Mouse (Mus musculus): ENCODE results near the gene Rpl19. TPM values are rescaled to one million over a fixed set of nuclear protein-coding genes. Genes with fewer than 3 reads are reported as not detected.
A peak's percentile ranks its signal among the peaks of the same experiment; 100 is the strongest.

Rpl19 gene
- polyA plus RNA-seq, 1 experiment from 2014 or later = 568 TPM

DNA sequence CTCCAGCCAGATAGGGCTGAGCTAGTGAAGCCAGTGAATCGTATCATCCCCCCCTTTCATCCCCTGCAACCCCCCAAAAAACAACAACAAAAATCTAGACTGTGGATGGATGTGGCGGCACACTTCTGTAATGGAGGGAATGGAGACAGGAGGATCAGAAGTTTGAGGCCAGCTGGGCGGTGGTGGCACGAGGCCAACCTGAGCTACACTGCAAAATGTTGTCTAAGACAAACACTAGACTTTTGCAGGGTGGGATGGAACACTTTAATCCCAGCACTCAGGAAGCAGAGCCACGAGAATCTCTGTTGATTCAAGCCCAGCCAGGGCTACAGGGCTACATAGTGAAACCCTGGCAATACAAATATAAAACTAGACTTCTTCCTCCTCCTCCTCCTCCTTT is 17.6 kb downstream of the Rpl19 start:
- ATAC-seq (no peak), DNase-seq (no peak)
- no peak overlapping the region for H3K4me3 ChIP-seq (ENCODE audit: low read depth, low read length)
- no peak overlapping the region for H3K4me2 ChIP-seq (ENCODE audit: low read depth, low read length)
- H3K27me3 ChIP-seq (ENCODE audit: insufficient read depth, low read length) = no peaks in the 10 kb centered on the region
- no peak for TF ChIP-seq EP300 (IDR thresholded peaks at IDR 0.05; ENCODE audit: low read depth)
- no peak for TF ChIP-seq CTCF (IDR thresholded peaks at IDR 0.05; ENCODE audit: low read depth)
- no peaks in the 10 kb centered on the region for H3K4me1 ChIP-seq (ENCODE audit: insufficient read depth)
- H3K9me3 ChIP-seq (ENCODE audit: low read length) = no peaks in the 10 kb centered on the region
- WGBS (ENCODE audit: insufficient replicate concordance) = 67% methylated on average over 5 of the region's 5 CpGs
- no peak overlapping the region for H3K9ac ChIP-seq (replicated peaks)
- no peaks in the 10 kb centered on the region for H3K36me3 ChIP-seq (replicated peaks; ENCODE audit: insufficient read depth, low read length)
- no peak overlapping the region for H3K27ac ChIP-seq (ENCODE audit: low read depth)

DNA sequence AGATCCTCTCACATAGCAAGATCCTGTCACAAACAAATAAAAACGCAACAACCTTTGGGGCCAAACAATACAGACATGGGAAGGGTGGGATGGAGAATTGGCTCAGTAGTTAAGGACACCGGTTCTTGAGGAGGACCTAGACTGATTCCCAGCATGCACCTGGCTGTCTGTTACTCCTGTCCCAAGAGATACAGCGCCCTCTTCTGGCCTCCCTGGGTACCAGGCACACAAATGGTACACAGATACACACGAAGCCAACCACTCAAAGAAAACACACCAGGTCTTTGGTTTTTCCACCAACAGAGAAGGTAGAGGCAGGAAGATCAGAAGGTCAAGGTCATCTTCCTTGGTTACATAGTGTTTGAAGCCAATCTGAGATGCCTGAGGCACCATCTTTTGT is 19.1 kb downstream of the Rpl19 start:
- WGBS (ENCODE audit: insufficient replicate concordance) = 66% methylated on average over 4 of the region's 4 CpGs
- Histone ChIP-seq H3K9me3 (ENCODE audit: low read length) (no peaks in the 10 kb centered on the region), H3K36me3 (replicated peaks; ENCODE audit: insufficient read depth, low read length) (no peaks in the 10 kb centered on the region), H3K4me2 (ENCODE audit: low read depth, low read length) (no peak overlapping the region), H3K4me3 (ENCODE audit: low read depth, low read length) (no peak overlapping the region), H3K27me3 (ENCODE audit: insufficient read depth, low read length) (peaks cover 7% of the 10 kb centered on the region), H3K4me1 (ENCODE audit: insufficient read depth) (no peaks in the 10 kb centered on the region), H3K27ac (ENCODE audit: low read depth) (no peak overlapping the region), H3K9ac (replicated peaks) (no peak overlapping the region)
- ATAC-seq = no peak
- TF ChIP-seq EP300 (IDR thresholded peaks at IDR 0.05; ENCODE audit: low read depth) = no peak
- TF ChIP-seq CTCF (IDR thresholded peaks at IDR 0.05; ENCODE audit: low read depth) = peak; percentile 48
- no peak for DNase-seq

DNA sequence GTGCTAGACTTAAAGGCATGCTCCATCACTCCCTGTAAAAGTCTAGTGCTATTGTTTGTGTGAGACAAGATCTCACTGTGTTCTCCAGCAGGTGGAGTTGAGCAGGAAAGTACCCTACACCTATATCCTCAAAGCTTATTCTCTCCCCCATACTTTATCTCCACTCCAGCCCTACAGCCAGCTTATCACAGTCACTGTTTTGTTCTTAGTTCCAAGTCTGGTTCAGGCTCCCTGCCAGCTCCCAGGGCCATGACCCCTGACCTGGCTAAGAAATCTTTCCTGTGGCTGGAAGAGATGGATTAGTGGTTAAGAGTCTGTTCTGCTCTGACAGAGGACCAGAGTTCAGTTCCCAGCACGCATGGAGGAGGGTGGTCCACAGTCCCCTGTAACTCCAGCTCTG is 20.0 kb downstream of the Rpl19 start:
- Histone ChIP-seq H3K27me3 (ENCODE audit: insufficient read depth, low read length) (peaks cover 16% of the 10 kb centered on the region), H3K27ac (ENCODE audit: low read depth) (no peak overlapping the region), H3K9me3 (ENCODE audit: low read length) (no peaks in the 10 kb centered on the region), H3K9ac (replicated peaks) (no peak overlapping the region), H3K4me2 (ENCODE audit: low read depth, low read length) (no peak overlapping the region), H3K36me3 (replicated peaks; ENCODE audit: insufficient read depth, low read length) (no peaks in the 10 kb centered on the region), H3K4me1 (ENCODE audit: insufficient read depth) (0 out of 2 replicates have a peak, but pooled peaks cover 1% of the 10 kb centered on the region), H3K4me3 (ENCODE audit: low read depth, low read length) (no peak overlapping the region)
- no peak for TF ChIP-seq CTCF (IDR thresholded peaks at IDR 0.05; ENCODE audit: low read depth)
- TF ChIP-seq EP300 (IDR thresholded peaks at IDR 0.05; ENCODE audit: low read depth) = no peak
- WGBS (ENCODE audit: insufficient replicate concordance) = 59% methylated on average over 1 of the region's 1 CpGs
- DNase-seq = no peak
- no peak for ATAC-seq

DNA sequence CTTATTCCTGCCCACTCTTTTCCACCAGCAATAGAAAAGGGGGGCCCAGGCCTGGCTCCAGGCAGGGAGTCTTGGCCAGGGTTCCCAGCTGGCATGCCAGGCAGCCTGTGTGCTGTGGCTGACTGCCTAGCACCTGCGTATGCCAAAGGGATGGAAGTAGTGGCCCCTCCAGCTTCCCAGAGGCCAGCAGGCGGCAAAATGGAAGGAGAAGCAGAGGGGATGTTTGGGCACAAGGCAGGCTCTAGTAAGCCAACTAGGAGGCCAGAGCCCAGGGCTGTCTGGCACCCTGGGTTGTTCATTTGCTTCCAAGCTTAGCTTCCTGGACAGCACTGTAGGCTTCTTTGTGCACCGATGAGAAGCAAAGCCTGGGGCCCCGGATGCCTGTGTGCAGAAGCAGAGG is 21.2 kb downstream of the Rpl19 start:
- no peaks in the 10 kb centered on the region for H3K36me3 ChIP-seq (replicated peaks; ENCODE audit: insufficient read depth, low read length)
- no peak for ATAC-seq
- DNase-seq = no peak
- no peaks in the 10 kb centered on the region for H3K9me3 ChIP-seq (ENCODE audit: low read length)
- 70% methylated on average over 4 of the region's 4 CpGs for WGBS (ENCODE audit: insufficient replicate concordance)
- H3K4me2 ChIP-seq (ENCODE audit: low read depth, low read length) = no peak overlapping the region
- no peak overlapping the region for H3K4me3 ChIP-seq (ENCODE audit: low read depth, low read length)
- H3K9ac ChIP-seq (replicated peaks) = no peak overlapping the region
- TF ChIP-seq EP300 (IDR thresholded peaks at IDR 0.05; ENCODE audit: low read depth) (no peak), CTCF (IDR thresholded peaks at IDR 0.05; ENCODE audit: low read depth) (no peak)
- peaks cover 29% of the 10 kb centered on the region for H3K27me3 ChIP-seq (ENCODE audit: insufficient read depth, low read length)
- H3K27ac ChIP-seq (ENCODE audit: low read depth) = no peak overlapping the region
- H3K4me1 ChIP-seq (ENCODE audit: insufficient read depth) = peaks cover 13% of the 10 kb centered on the region

DNA sequence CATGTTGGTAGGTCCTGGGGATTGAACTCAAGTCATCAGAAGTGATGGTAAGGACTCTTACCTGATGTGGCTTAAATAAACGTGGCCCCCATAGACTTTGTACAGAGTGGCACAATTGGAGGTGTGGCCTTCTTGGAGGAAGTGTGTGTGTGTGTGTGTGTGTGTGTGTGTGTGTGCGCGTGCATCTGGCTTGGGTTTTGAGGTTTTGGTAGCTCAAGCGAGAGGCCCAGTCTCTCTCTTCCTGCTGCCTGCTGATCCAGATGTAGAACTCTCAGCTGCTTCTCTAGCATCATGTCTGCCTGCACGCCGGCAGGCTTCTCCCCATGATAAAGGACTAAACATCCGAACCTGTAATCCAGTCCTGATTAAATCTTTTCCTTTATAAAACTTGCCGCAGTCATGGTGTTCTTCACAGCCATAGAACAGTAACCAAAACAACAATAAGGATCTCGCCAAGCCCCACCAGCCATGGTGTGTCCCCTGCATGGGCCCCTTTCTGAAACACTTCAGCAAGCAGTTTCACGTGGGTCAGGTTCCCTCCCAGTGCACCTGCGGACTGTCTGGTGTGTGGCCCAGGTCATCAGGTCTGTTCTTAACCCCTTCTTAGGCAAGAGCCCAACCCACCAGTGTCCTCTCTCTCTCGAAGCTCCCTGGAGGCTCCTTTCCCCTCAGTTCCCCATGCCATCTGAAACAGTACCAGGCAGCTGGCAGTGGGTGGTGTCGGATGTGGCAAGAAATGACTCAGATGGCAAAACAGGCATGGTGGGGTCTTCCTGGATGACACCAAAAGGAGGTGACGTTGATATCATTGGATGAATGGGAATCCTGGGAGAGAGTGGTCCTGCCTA is 23.4 kb downstream of the Rpl19 start:
- Histone ChIP-seq H3K4me3 (ENCODE audit: low read depth, low read length) (no peak overlapping the region), H3K9ac (replicated peaks) (no peak overlapping the region), H3K4me1 (ENCODE audit: insufficient read depth) (peaks cover 13% of the 10 kb centered on the region), H3K27me3 (ENCODE audit: insufficient read depth, low read length) (peaks cover 46% of the 10 kb centered on the region), H3K4me2 (ENCODE audit: low read depth, low read length) (no peak overlapping the region), H3K27ac (ENCODE audit: low read depth) (no peak overlapping the region), H3K36me3 (replicated peaks; ENCODE audit: insufficient read depth, low read length) (no peaks in the 10 kb centered on the region), H3K9me3 (ENCODE audit: low read length) (no peaks in the 10 kb centered on the region)
- ATAC-seq = 0 out of 2 replicates have a peak, but pooled peaks have one; percentile 7
- WGBS (ENCODE audit: insufficient replicate concordance) = 41% methylated on average over 14 of the region's 14 CpGs
- DNase-seq = no peak
- TF ChIP-seq CTCF (IDR thresholded peaks at IDR 0.05; ENCODE audit: low read depth) (no peak), EP300 (IDR thresholded peaks at IDR 0.05; ENCODE audit: low read depth) (no peak)

DNA sequence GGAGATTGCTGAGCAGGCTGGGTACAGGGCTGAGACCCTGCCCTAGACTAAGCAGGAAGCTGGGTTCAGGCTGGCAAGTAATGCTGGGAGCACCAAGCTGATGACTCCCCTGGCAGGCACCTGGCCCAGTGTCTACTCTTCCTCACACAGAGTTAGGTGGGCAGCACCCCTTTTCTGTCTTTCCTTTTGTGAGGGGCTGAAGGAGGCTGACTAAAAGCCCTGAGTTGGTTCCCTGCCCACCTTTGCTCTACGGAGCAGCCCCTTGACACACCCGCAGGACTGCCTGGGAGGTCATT is 24.0 kb downstream of the Rpl19 start:
- H3K9me3 ChIP-seq (ENCODE audit: low read length) = no peaks in the 10 kb centered on the region
- TF ChIP-seq CTCF (IDR thresholded peaks at IDR 0.05; ENCODE audit: low read depth) = no peak
- TF ChIP-seq EP300 (IDR thresholded peaks at IDR 0.05; ENCODE audit: low read depth) = no peak
- peaks cover 46% of the 10 kb centered on the region for H3K27me3 ChIP-seq (ENCODE audit: insufficient read depth, low read length)
- H3K4me3 ChIP-seq (ENCODE audit: low read depth, low read length) = no peak overlapping the region
- no peak overlapping the region for H3K4me2 ChIP-seq (ENCODE audit: low read depth, low read length)
- ATAC-seq = no peak
- no peak overlapping the region for H3K9ac ChIP-seq (replicated peaks)
- no peak for DNase-seq
- no peak overlapping the region for H3K27ac ChIP-seq (ENCODE audit: low read depth)
- peaks cover 13% of the 10 kb centered on the region for H3K4me1 ChIP-seq (ENCODE audit: insufficient read depth)
- 54% methylated on average over 2 of the region's 2 CpGs for WGBS (ENCODE audit: insufficient replicate concordance)
- no peaks in the 10 kb centered on the region for H3K36me3 ChIP-seq (replicated peaks; ENCODE audit: insufficient read depth, low read length)

All from liver, postnatal 0 days (tissue).